Mouse (Mus musculus): ENCODE measurements around the gene Atmin.

Atmin gene

GRCm38 (mm10) chr8:116951369-116951768 is 8.2 kb downstream of the Atmin start:
- no peak for DNase-seq (ENCODE audit: low spot score)

- no peak for DNase-seq (ENCODE audit: low spot score)
Measured at GRCm38 (mm10) chr8:116951778-116952177, 8.6 kb downstream of the Atmin start.

GRCm38 (mm10) chr8:116952428-116952827 is 9.2 kb downstream of the Atmin start:
- DNase-seq (ENCODE audit: low spot score), result no peak

- no peak for DNase-seq (ENCODE audit: low spot score)
Measured at GRCm38 (mm10) chr8:116954415-116954814, 11.2 kb downstream of the Atmin start.

- DNase-seq (ENCODE audit: low spot score), result no peak
Measured at GRCm38 (mm10) chr8:116969531-116969930, 26.3 kb downstream of the Atmin start.

GRCm38 (mm10) chr8:116975066-116975465 is 31.9 kb downstream of the Atmin start:
- DNase-seq (ENCODE audit: low spot score), result no peak

- DNase-seq (ENCODE audit: low spot score), result no peak
Measured at GRCm38 (mm10) chr8:116975606-116976005, 32.4 kb downstream of the Atmin start.

- no peak for DNase-seq (ENCODE audit: low spot score)
Measured at GRCm38 (mm10) chr8:116978052-116978451, 34.9 kb downstream of the Atmin start.

GRCm38 (mm10) chr8:116978631-116979256 is 35.6 kb downstream of the Atmin start, which contains the start of gene 1700030J22Rik:
Gene 1700030J22Rik, minus strand, starts transcription at chr8:116978959.
- DNase-seq (ENCODE audit: low spot score), result peak; percentile 98

- peak; percentile 21 for DNase-seq (ENCODE audit: low spot score)
Measured at GRCm38 (mm10) chr8:116980117-116980516, 36.9 kb downstream of the Atmin start.

GRCm38 (mm10) chr8:116989842-116990241 is 46.6 kb downstream of the Atmin start:
- no peak for DNase-seq (ENCODE audit: low spot score)

GRCm38 (mm10) chr8:116991241-116991640 is 48.0 kb downstream of the Atmin start:
- DNase-seq (ENCODE audit: low spot score), result no peak

- no peak for DNase-seq (ENCODE audit: low spot score)
Measured at GRCm38 (mm10) chr8:116992176-116992971, 49.2 kb downstream of the Atmin start.

- DNase-seq (ENCODE audit: low spot score), result peak; percentile 99
Measured at GRCm38 (mm10) chr8:116993095-116993867, 50.1 kb downstream of the Atmin start, which contains the start of gene Gcsh. Gene Gcsh, minus strand, starts transcription at chr8:116993537.

- no peak for DNase-seq (ENCODE audit: low spot score)
Measured at GRCm38 (mm10) chr8:116994016-116994716, 51.0 kb downstream of the Atmin start.
